Mouse (Mus musculus): ENCODE results near the gene Tmem251.

GRCm38 (mm10) chr12:102761668-102762067 is 18.1 kb downstream of the Tmem251 start:
- no peak for TF ChIP-seq CTCF (IDR thresholded peaks at IDR 0.05; ENCODE audit: low read depth, low read length)
- no peak for TF ChIP-seq POLR2A (IDR thresholded peaks at IDR 0.05; ENCODE audit: borderline replicate concordance, low read depth, low read length)

All from bone marrow macrophage, adult 2 months (primary cell).